In genomic region chr8:74847376-74848048, GRCm38 (mm10) we compare ENCODE assay signal across 11 mouse cellular contexts. TPM values are rescaled to one million over a fixed set of nuclear protein-coding genes. Genes with fewer than 3 reads are reported as not detected.
DNase-seq lines count a peak whose midpoint lies in the region; ATAC-seq and TF ChIP-seq lines count a peak whose summit lies in the region.
"Had no signal": no experiment of that assay in that cellular context is flagged by ENCODE, and none has a peak within 500 bp of the region (broad histone marks: within the 10 kb centered on the region; RNA-seq: fewer than 3 reads in every experiment).

No protein-coding gene starts in this region.

- H3K4me3 ChIP-seq in heart, postnatal 0 days (ENCODE audit: low read depth, low read length), result no peak overlapping the region
- H3K4me3 ChIP-seq in ES-Bruce4 (ENCODE audit: low read depth, low read length), result no peak overlapping the region
- no peak overlapping the region for H3K4me3 ChIP-seq in forebrain, embryonic 13.5 days
- H3K4me3 ChIP-seq in midbrain, embryonic 14.5 days (replicated peaks; ENCODE audit: low read depth, low read length), result no peak overlapping the region
- H3K4me3 ChIP-seq: megakaryocyte, embryonic 14.5 days had no signal

- no peak overlapping the region for H3K9ac ChIP-seq in heart, postnatal 0 days (replicated peaks; ENCODE audit: low read depth, low read length)
- no peak overlapping the region for H3K9ac ChIP-seq in ES-Bruce4 (ENCODE audit: low read depth, poor library complexity, severe bottlenecking)
- no peak overlapping the region for H3K9ac ChIP-seq in forebrain, embryonic 13.5 days
- H3K9ac ChIP-seq in midbrain, embryonic 14.5 days (replicated peaks; ENCODE audit: low read length), result no peak overlapping the region

- no peak overlapping the region for H3K4me2 ChIP-seq in heart, postnatal 0 days (ENCODE audit: low read depth, low read length)
- no peak overlapping the region for H3K4me2 ChIP-seq in forebrain, embryonic 13.5 days
- no peak overlapping the region for H3K4me2 ChIP-seq in midbrain, embryonic 14.5 days (ENCODE audit: low read length)

- H3K27ac ChIP-seq in heart, postnatal 0 days (ENCODE audit: low read depth), result no peak overlapping the region
- no peak overlapping the region for H3K27ac ChIP-seq in ES-Bruce4 (ENCODE audit: insufficient read depth, low read length)
- H3K27ac ChIP-seq in forebrain, embryonic 13.5 days, result no peak overlapping the region
- no peak overlapping the region for H3K27ac ChIP-seq in midbrain, embryonic 14.5 days (replicated peaks; ENCODE audit: low read depth, low read length)

- TF ChIP-seq CTCF in heart, postnatal 0 days (IDR thresholded peaks at IDR 0.05; ENCODE audit: low read depth), result peak; percentile 33; the same call in 1 of the 2 replicates
- peak; percentile 63 for TF ChIP-seq CTCF in ES-Bruce4 (IDR thresholded peaks at IDR 0.05; ENCODE audit: low read depth, low read length)

- TF ChIP-seq POLR2A in ES-Bruce4 (IDR thresholded peaks at IDR 0.05; ENCODE audit: insufficient read depth, low read length), result no peak

- no peaks in the 10 kb centered on the region for H3K9me3 ChIP-seq in heart, postnatal 0 days (replicated peaks; ENCODE audit: control insufficient read depth, low read length)
- no peaks in the 10 kb centered on the region for H3K9me3 ChIP-seq in ES-Bruce4 (replicated peaks; ENCODE audit: control insufficient read depth, insufficient read depth, low read length, poor library complexity, severe bottlenecking)
- H3K9me3 ChIP-seq in forebrain, embryonic 13.5 days (replicated peaks), result no peaks in the 10 kb centered on the region
- H3K9me3 ChIP-seq in midbrain, embryonic 14.5 days (ENCODE audit: control insufficient read depth, low read length), result no peaks in the 10 kb centered on the region
- H3K9me3 ChIP-seq: megakaryocyte, embryonic 14.5 days had no signal

- no peaks in the 10 kb centered on the region for H3K27me3 ChIP-seq in heart, postnatal 0 days (ENCODE audit: control insufficient read depth, insufficient read depth, low read length)
- no peaks in the 10 kb centered on the region for H3K27me3 ChIP-seq in ES-Bruce4 (ENCODE audit: control insufficient read depth, insufficient read depth, low read length, poor library complexity, severe bottlenecking)
- H3K27me3 ChIP-seq in forebrain, embryonic 13.5 days, result no peaks in the 10 kb centered on the region
- H3K27me3 ChIP-seq in midbrain, embryonic 14.5 days (ENCODE audit: control insufficient read depth, insufficient read depth, low read length), result no peaks in the 10 kb centered on the region
- H3K27me3 ChIP-seq: megakaryocyte, embryonic 14.5 days had no signal

- TF ChIP-seq EP300 in heart, postnatal 0 days (IDR thresholded peaks at IDR 0.05; ENCODE audit: low read depth), result no peak
- no peak for TF ChIP-seq EP300 in ES-Bruce4 (IDR thresholded peaks at IDR 0.05; ENCODE audit: insufficient read depth, low read depth, low read length)

- ATAC-seq in heart, postnatal 0 days (ENCODE audit: insufficient read depth, low read depth), result no peak
- ATAC-seq in forebrain, embryonic 13.5 days, result 0 out of 2 replicates have a peak, but pooled peaks have one; percentile 41
- ATAC-seq in midbrain, embryonic 14.5 days (ENCODE audit: low FRiP score, low TSS enrichment), result 0 out of 2 replicates have a peak, but pooled peaks have one; percentile 35
- ATAC-seq: CD4-positive, CD25-positive, alpha-beta regulatory T cell, adult 4 months had no signal

- 19% methylated on average over 12 of the region's 12 CpGs for WGBS in heart, postnatal 0 days
- 26% methylated on average over 12 of the region's 12 CpGs for WGBS in forebrain, embryonic 13.5 days
- WGBS in midbrain, embryonic 14.5 days, result 23% methylated on average over 12 of the region's 12 CpGs

- intact Hi-C loops in heart, postnatal 36 days (cut with DNase I), result no loop called here

- DNase-seq in heart, postnatal 0 days (ENCODE audit: low spot score), result no peak
- no peak for DNase-seq in heart, postnatal 36 days
- DNase-seq in midbrain, embryonic 14.5 days, result peak; percentile 52
- DNase-seq in spleen, postnatal 36 days (ENCODE audit: low spot score in 2 of 2), result no peak
- no peak for DNase-seq in cerebellum, adult 9-10 months
- DNase-seq in adrenal gland, adult (ENCODE audit: inconsistent age in 2 of 2, low spot score in 1 of 2), result no peak

- no peaks in the 10 kb centered on the region for H3K4me1 ChIP-seq in heart, postnatal 0 days (ENCODE audit: control insufficient read depth, insufficient read depth)
- peaks cover 2% of the 10 kb centered on the region for H3K4me1 ChIP-seq in ES-Bruce4 (ENCODE audit: control insufficient read depth, insufficient read depth, low read length)
- no peaks in the 10 kb centered on the region for H3K4me1 ChIP-seq in forebrain, embryonic 13.5 days
- H3K4me1 ChIP-seq in midbrain, embryonic 14.5 days (ENCODE audit: control insufficient read depth, insufficient read depth, low read length), result no peaks in the 10 kb centered on the region
- H3K4me1 ChIP-seq: megakaryocyte, embryonic 14.5 days had no signal

- H3K36me3 ChIP-seq in heart, postnatal 0 days (replicated peaks; ENCODE audit: control insufficient read depth, insufficient read depth, low read length), result no peaks in the 10 kb centered on the region
- H3K36me3 ChIP-seq in ES-Bruce4 (ENCODE audit: control insufficient read depth, insufficient read depth, low read length, poor library complexity, severe bottlenecking), result no peaks in the 10 kb centered on the region
- no peaks in the 10 kb centered on the region for H3K36me3 ChIP-seq in forebrain, embryonic 13.5 days (ENCODE audit: poor library complexity, severe bottlenecking)
- no peaks in the 10 kb centered on the region for H3K36me3 ChIP-seq in midbrain, embryonic 14.5 days (ENCODE audit: control insufficient read depth, insufficient read depth, low read length)

RNA-seq across cellular contexts. Expression of gene Isx, which starts 25.5 kb away (rescaled TPM):
- total RNA-seq in heart, postnatal 0 days (2014; rRNA removed; ENCODE audit: low replicate concordance), result not detected in 2 replicates
- 0.11 TPM in 2 replicates for polyA plus RNA-seq in heart, postnatal 0 days (2015; fragmentation: Nextera tagmentation; extraction: Ambion mirVana)
- not detected for total RNA-seq in heart, postnatal 36 days (2021)
- not detected in 2 replicates for polyA plus RNA-seq in ES-Bruce4 (2011; ENCODE audit: insufficient read depth, insufficient read length, low read depth, missing spikeins)
- not detected in 2 replicates for polyA plus RNA-seq in forebrain, embryonic 13.5 days (2015; fragmentation: Nextera tagmentation; extraction: Ambion mirVana)
- not detected in 2 replicates for polyA plus RNA-seq in midbrain, embryonic 14.5 days (2014; fragmentation: Nextera tagmentation; extraction: Ambion mirVana)
- total RNA-seq: gastrocnemius, adult 18-20 months had no signal
- polyA plus RNA-seq: CD4-positive, CD25-positive, alpha-beta regulatory T cell, adult 4 months had no signal
